9 mouse cellular contexts compared by ENCODE assay signal in genomic region chr2:16359341-16359928, GRCm38 (mm10). TPM values are rescaled to one million over a fixed set of nuclear protein-coding genes. Genes with fewer than 3 reads are reported as not detected.
DNase-seq lines count a peak whose midpoint lies in the region; ATAC-seq and TF ChIP-seq lines count a peak whose summit lies in the region.
"Had no signal": no experiment of that assay in that cellular context is flagged by ENCODE, and none has a peak within 500 bp of the region (broad histone marks: within the 10 kb centered on the region; RNA-seq: fewer than 3 reads in every experiment).

No protein-coding gene starts in this region.

- TF ChIP-seq CTCF in left cerebral cortex, adult 2 months (IDR thresholded peaks at IDR 0.05): peak; percentile 80

- 52% methylated on average over 3 of the region's 3 CpGs for WGBS in embryonic facial prominence, embryonic 12.5 days
- 73% methylated on average over 3 of the region's 3 CpGs for WGBS in neural tube, embryonic 15.5 days

- ATAC-seq in embryonic facial prominence, embryonic 12.5 days (ENCODE audit: insufficient number of reproducible peaks, insufficient read depth, low FRiP score, low TSS enrichment): no peak
- no peak for ATAC-seq in neural tube, embryonic 15.5 days (ENCODE audit: low FRiP score)
- no peak for ATAC-seq in monocyte, adult 5-6 weeks (replicated peaks; ENCODE audit: insufficient number of reproducible peaks, low FRiP score, low TSS enrichment, poor library complexity, severe bottlenecking)

- no peak overlapping the region for H3K9ac ChIP-seq in embryonic facial prominence, embryonic 12.5 days
- H3K9ac ChIP-seq in neural tube, embryonic 15.5 days (replicated peaks): no peak overlapping the region

- no peaks in the 10 kb centered on the region for H3K36me3 ChIP-seq in embryonic facial prominence, embryonic 12.5 days
- no peaks in the 10 kb centered on the region for H3K36me3 ChIP-seq in neural tube, embryonic 15.5 days

- no peaks in the 10 kb centered on the region for H3K9me3 ChIP-seq in embryonic facial prominence, embryonic 12.5 days
- H3K9me3 ChIP-seq in neural tube, embryonic 15.5 days (replicated peaks): no peaks in the 10 kb centered on the region

- intact Hi-C loops in left cerebral cortex, adult 2 months (cut with DNase I): loop anchor here (2.0 to 5.0 kb wide), 9 partner anchors 183 to 1262 kb away; no protein-coding TSS in a partner anchor
- intact Hi-C loops in left cerebral cortex, postnatal 4 days (cut with DNase I): loop anchor here (5.0 kb wide), 2 partner anchors 968 to 1262 kb away; no protein-coding TSS in a partner anchor
- intact Hi-C loops in left cerebral cortex, postnatal 14 days (cut with DNase I): loop anchor here (5.0 to 10.0 kb wide), 4 partner anchors 555 to 1058 kb away; no protein-coding TSS in a partner anchor

- 0 out of 2 replicates have a peak, but pooled peaks cover 3% of the 10 kb centered on the region for H3K4me1 ChIP-seq in embryonic facial prominence, embryonic 12.5 days
- H3K4me1 ChIP-seq in neural tube, embryonic 15.5 days: peaks cover 18% of the 10 kb centered on the region

- H3K27me3 ChIP-seq in embryonic facial prominence, embryonic 12.5 days: no peaks in the 10 kb centered on the region
- no peaks in the 10 kb centered on the region for H3K27me3 ChIP-seq in neural tube, embryonic 15.5 days (replicated peaks)

- H3K27ac ChIP-seq in left cerebral cortex, adult 2 months: peak overlapping the region; percentile 65
- H3K27ac ChIP-seq in embryonic facial prominence, embryonic 12.5 days: no peak overlapping the region
- no peak overlapping the region for H3K27ac ChIP-seq in neural tube, embryonic 15.5 days (replicated peaks)
- H3K27ac ChIP-seq: macrophage had no signal

- peak overlapping the region; percentile 40 for H3K4me3 ChIP-seq in left cerebral cortex, adult 2 months
- no peak overlapping the region for H3K4me3 ChIP-seq in embryonic facial prominence, embryonic 12.5 days
- H3K4me3 ChIP-seq in neural tube, embryonic 15.5 days (replicated peaks): peak overlapping the region; percentile 18

- DNase-seq in adrenal gland, postnatal 10 days: peak; percentile 37
- DNase-seq in adrenal gland, adult 18-20 months (ENCODE audit: low spot score in 2 of 2): no peak
- peak in 1 of 2 experiments; percentile 31 for DNase-seq in left cerebral cortex, adult 2 months (ENCODE audit: extremely low spot score in 1 of 2, low spot score in 2 of 2)
- no peak for DNase-seq in left cerebral cortex, postnatal 4 days
- peak; percentile 41 to 52 for DNase-seq in left cerebral cortex, postnatal 14 days (ENCODE audit: low spot score in 2 of 2)

- peak overlapping the region; percentile 70; the same call in 1 of the 2 replicates for H3K4me2 ChIP-seq in embryonic facial prominence, embryonic 12.5 days (replicated peaks)
- peak overlapping the region; percentile 78 for H3K4me2 ChIP-seq in neural tube, embryonic 15.5 days

RNA-seq across cellular contexts. Expression of gene Plxdc2, which starts 3.3 kb away (rescaled TPM):
- 10 to 100 TPM; 18.1 to 19.7 TPM for total RNA-seq in adrenal gland, postnatal 10 days (2021)
- 10 to 100 TPM; 11.5 to 16.8 TPM for total RNA-seq in adrenal gland, adult 18-20 months (2021)
- total RNA-seq in left cerebral cortex, adult 2 months (2021): 10 to 100 TPM; 29.8 to 32.3 TPM
- total RNA-seq in left cerebral cortex, postnatal 4 days (2021): 10 to 100 TPM; 22.6 to 25.6 TPM
- 28.0 and 32.1 TPM in 2 replicates for polyA plus RNA-seq in embryonic facial prominence, embryonic 12.5 days (2016; fragmentation: Nextera tagmentation; extraction: Ambion mirVana)
- total RNA-seq in left cerebral cortex, postnatal 14 days (2021): 10 to 100 TPM; 34.1 to 35.6 TPM
- polyA plus RNA-seq in neural tube, embryonic 15.5 days (2015; fragmentation: Nextera tagmentation; extraction: Ambion mirVana): 29.3 and 33.2 TPM in 2 replicates
- 0.32 to 1.9 TPM (median 0.86 TPM) in 3 replicates for total RNA-seq in monocyte, adult 5-6 weeks (2017)

Comparison
In these comparisons a context has a peak if more than half of its experiments do, and no peak if none do; other contexts are left out.
1. DNase-seq: peak in adrenal gland, postnatal 10 days (single experiment) and left cerebral cortex, postnatal 14 days (2 of 2); none in adrenal gland, adult 18-20 months (0 of 2) and left cerebral cortex, postnatal 4 days (single experiment).